Mouse (Mus musculus) megakaryocyte, embryonic 14.5 days (primary cell): ENCODE results near the gene Cox5a.

ENCODE experiments used
- FLI1 ChIP-seq: IDR thresholded peaks from 2 replicates; pipeline ENCODE4 v1.6.1; 2012; ENCODE audit warnings: low read length, inconsistent platforms, mixed read lengths
- GATA1 ChIP-seq: IDR thresholded peaks from 3 replicates; pipeline ENCODE4 v1.6.1; 2012; ENCODE audit warnings: mixed read lengths, low read length, inconsistent platforms, borderline replicate concordance

DNA sequence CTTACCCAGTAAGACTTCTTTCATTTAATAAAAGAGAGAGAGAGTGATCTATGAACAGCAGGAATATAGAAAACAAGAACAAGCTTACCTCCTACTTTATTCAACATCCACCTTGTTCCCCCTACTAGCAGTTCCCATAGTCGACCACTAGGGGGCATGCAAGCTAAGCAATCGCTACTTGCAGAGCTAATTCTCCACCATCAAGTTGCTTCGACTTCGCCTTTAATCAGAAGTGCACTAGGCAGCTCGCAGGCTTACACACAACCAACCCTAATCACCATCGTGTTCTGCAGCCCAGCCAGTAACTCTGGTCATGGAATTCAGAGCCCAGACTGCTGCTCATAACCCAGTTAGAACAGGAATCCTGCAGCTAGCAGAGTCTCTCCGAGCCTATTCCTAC, 35.3 kb upstream of the Cox5a start:
- no peak for TF ChIP-seq GATA1
- TF ChIP-seq FLI1 = no peak
